Comparison of ENCODE assay signal across 21 mouse cellular contexts in the genomic region with DNA sequence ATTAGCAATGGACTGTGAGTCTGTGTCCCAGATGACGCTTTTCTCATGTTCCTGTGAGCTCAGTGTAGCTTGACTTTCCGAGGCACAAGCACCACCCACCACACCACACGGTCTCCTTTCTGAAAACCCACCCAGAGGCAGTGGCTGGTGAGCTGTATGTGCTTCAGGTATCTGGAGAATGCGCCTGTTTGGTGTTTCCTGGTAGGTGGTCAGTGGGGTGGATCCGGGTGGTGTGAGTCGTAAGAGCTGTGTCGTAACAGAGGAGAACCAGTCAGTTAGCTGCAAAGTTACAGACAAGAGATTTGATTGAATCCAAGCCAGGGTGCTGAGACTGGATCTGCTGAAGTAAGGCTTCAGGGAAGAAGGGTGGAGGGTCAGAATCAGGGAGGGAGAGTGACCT.
DNase-seq lines count a peak whose midpoint lies in the region; ATAC-seq and TF ChIP-seq lines count a peak whose summit lies in the region.
"Had no signal": no experiment of that assay in that cellular context is flagged by ENCODE, and none has a peak within 500 bp of the region (broad histone marks: within the 10 kb centered on the region; RNA-seq: fewer than 3 reads in every experiment).

No protein-coding gene starts in this region.

- H3K9me3 ChIP-seq in lung, embryonic 16.5 days (ENCODE audit: control insufficient read depth, low read length), result no peaks in the 10 kb centered on the region
- no peaks in the 10 kb centered on the region for H3K9me3 ChIP-seq in embryonic facial prominence, embryonic 15.5 days (replicated peaks)
- H3K9me3 ChIP-seq in stomach, embryonic 16.5 days (replicated peaks; ENCODE audit: control insufficient read depth, low read length), result no peaks in the 10 kb centered on the region
- H3K9me3 ChIP-seq: heart, embryonic 12.5 days; hindbrain, embryonic 13.5 days had no signal

- peak; percentile 8 for DNase-seq in kidney, adult 11 months
- DNase-seq in kidney, postnatal 36 days, result no peak
- no peak for DNase-seq in lung, postnatal 14 days
- DNase-seq in cerebellum, adult 2 months, result no peak
- DNase-seq in spleen, adult 18-20 months, result no peak
- DNase-seq: adrenal gland, adult 2 months; B cell, adult 2 months; cerebellum, adult 9-10 months; gastrocnemius, postnatal 10 days; heart, adult 11 months; midbrain, embryonic 14.5 days; right cerebral cortex, postnatal 14 days; thymus, postnatal 14 days had no signal

- H3K9ac ChIP-seq in lung, embryonic 16.5 days (ENCODE audit: low read length), result peak overlapping the region; percentile 24
- no peak overlapping the region for H3K9ac ChIP-seq in embryonic facial prominence, embryonic 15.5 days
- H3K9ac ChIP-seq in stomach, embryonic 16.5 days (ENCODE audit: low read length), result no peak overlapping the region
- H3K9ac ChIP-seq: heart, embryonic 12.5 days; hindbrain, embryonic 13.5 days had no signal

- H3K4me1 ChIP-seq in lung, embryonic 16.5 days (replicated peaks; ENCODE audit: control insufficient read depth, insufficient read depth, low read length), result peaks cover 23% of the 10 kb centered on the region
- peaks cover 26% of the 10 kb centered on the region for H3K4me1 ChIP-seq in embryonic facial prominence, embryonic 15.5 days
- H3K4me1 ChIP-seq in stomach, embryonic 16.5 days (ENCODE audit: control insufficient read depth, insufficient read depth, low read length), result peaks cover 12% of the 10 kb centered on the region; the same call in 1 of the 2 replicates
- H3K4me1 ChIP-seq in cerebellum, adult 2 months (ENCODE audit: control insufficient read depth, insufficient read depth, low read length), result no peaks in the 10 kb centered on the region
- H3K4me1 ChIP-seq: heart, embryonic 12.5 days had no signal

- H3K4me2 ChIP-seq in lung, embryonic 16.5 days (ENCODE audit: low read depth, low read length), result peak overlapping the region; percentile 34
- no peak overlapping the region for H3K4me2 ChIP-seq in embryonic facial prominence, embryonic 15.5 days (replicated peaks)
- H3K4me2 ChIP-seq in stomach, embryonic 16.5 days (ENCODE audit: low read depth, low read length), result peak overlapping the region; percentile 33; the same call in 1 of the 2 replicates
- H3K4me2 ChIP-seq: heart, embryonic 12.5 days; hindbrain, embryonic 13.5 days had no signal

- no peaks in the 10 kb centered on the region for H3K27me3 ChIP-seq in lung, embryonic 16.5 days (ENCODE audit: control insufficient read depth, insufficient read depth, low read depth, low read length)
- H3K27me3 ChIP-seq in embryonic facial prominence, embryonic 15.5 days, result no peaks in the 10 kb centered on the region
- H3K27me3 ChIP-seq in stomach, embryonic 16.5 days (ENCODE audit: control insufficient read depth, insufficient read depth, low read length), result no peaks in the 10 kb centered on the region
- no peaks in the 10 kb centered on the region for H3K27me3 ChIP-seq in cerebellum, adult 2 months (ENCODE audit: control insufficient read depth, insufficient read depth, low read length)
- H3K27me3 ChIP-seq: heart, embryonic 12.5 days; hindbrain, embryonic 13.5 days had no signal

- peak overlapping the region; percentile 41 for H3K27ac ChIP-seq in lung, embryonic 16.5 days (ENCODE audit: low read length)
- H3K27ac ChIP-seq in embryonic facial prominence, embryonic 15.5 days (replicated peaks), result 0 out of 2 replicates have a peak overlapping the region, but pooled peaks have one; percentile 11
- H3K27ac ChIP-seq in stomach, embryonic 16.5 days (ENCODE audit: low read length), result peak overlapping the region; percentile 66
- no peak overlapping the region for H3K27ac ChIP-seq in cerebellum, adult 2 months (ENCODE audit: insufficient read depth, low read length)
- H3K27ac ChIP-seq: hindbrain, embryonic 13.5 days had no signal

- no peak overlapping the region for H3K4me3 ChIP-seq in lung, embryonic 16.5 days (ENCODE audit: low read length)
- H3K4me3 ChIP-seq in embryonic facial prominence, embryonic 15.5 days (replicated peaks), result no peak overlapping the region
- H3K4me3 ChIP-seq in stomach, embryonic 16.5 days (replicated peaks; ENCODE audit: low read length), result no peak overlapping the region
- no peak overlapping the region for H3K4me3 ChIP-seq in cerebellum, adult 2 months (replicated peaks; ENCODE audit: insufficient read depth, low read depth, low read length)
- H3K4me3 ChIP-seq: heart, embryonic 12.5 days; hindbrain, embryonic 13.5 days; myocyte had no signal

- no peak for TF ChIP-seq CTCF in cerebellum, adult 2 months (IDR thresholded peaks at IDR 0.05; ENCODE audit: borderline replicate concordance, insufficient read depth, low read depth, low read length)

- WGBS in lung, embryonic 16.5 days, result 29% methylated on average over 7 of the region's 7 CpGs
- 56% methylated on average over 7 of the region's 7 CpGs for WGBS in embryonic facial prominence, embryonic 15.5 days
- WGBS in stomach, embryonic 16.5 days, result 22% methylated on average over 7 of the region's 7 CpGs
- 77% methylated on average over 7 of the region's 7 CpGs for WGBS in cerebellum, adult 2 months

- TF ChIP-seq POLR2A in cerebellum, adult 2 months (IDR thresholded peaks at IDR 0.05; ENCODE audit: borderline replicate concordance, insufficient read depth, low read length), result no peak

- H3K36me3 ChIP-seq in lung, embryonic 16.5 days (ENCODE audit: control insufficient read depth, insufficient read depth, low read length), result no peaks in the 10 kb centered on the region
- H3K36me3 ChIP-seq in embryonic facial prominence, embryonic 15.5 days, result no peaks in the 10 kb centered on the region
- H3K36me3 ChIP-seq in stomach, embryonic 16.5 days (ENCODE audit: control insufficient read depth, insufficient read depth, low read length), result no peaks in the 10 kb centered on the region
- H3K36me3 ChIP-seq: heart, embryonic 12.5 days; hindbrain, embryonic 13.5 days had no signal

- no peak for ATAC-seq in lung, embryonic 16.5 days (ENCODE audit: low read depth)
- ATAC-seq in embryonic facial prominence, embryonic 15.5 days (ENCODE audit: insufficient number of reproducible peaks, low FRiP score, low TSS enrichment, low read depth), result no peak
- ATAC-seq in stomach, embryonic 16.5 days (ENCODE audit: insufficient read depth, low FRiP score), result peak; percentile 15; the same call in 1 of the 2 replicates
- ATAC-seq: forebrain, embryonic 14.5 days; inflammation-experienced regulatory T-cells, adult 6 months had no signal
